ENCODE assay signal across 9 mouse cellular contexts in genomic region chr2:84734351-84734864, GRCm38 (mm10). TPM values are rescaled to one million over a fixed set of nuclear protein-coding genes. Genes with fewer than 3 reads are reported as not detected.
A peak's percentile ranks its signal among the peaks of the same experiment; 100 is the strongest.
DNase-seq lines count a peak whose midpoint lies in the region; ATAC-seq and TF ChIP-seq lines count a peak whose summit lies in the region.
"Had no signal": no experiment of that assay in that cellular context is flagged by ENCODE, and none has a peak within 500 bp of the region (broad histone marks: within the 10 kb centered on the region; RNA-seq: fewer than 3 reads in every experiment).

No protein-coding gene starts in this region.

- no peak for TF ChIP-seq RAD21 in CH12.LX (IDR thresholded peaks at IDR 0.05; ENCODE audit: low read depth, low read length)

- 2% methylated on average over 11 of the region's 11 CpGs for WGBS in heart, embryonic 12.5 days
- under 1% methylated on average over 11 of the region's 11 CpGs for WGBS in hindbrain, embryonic 12.5 days
- WGBS in midbrain, embryonic 11.5 days: under 1% methylated on average over 11 of the region's 11 CpGs

- peak overlapping the region; percentile 69 for H3K4me2 ChIP-seq in heart, embryonic 12.5 days
- peak overlapping the region; percentile 85 for H3K4me2 ChIP-seq in CH12.LX (ENCODE audit: insufficient read depth, low read depth, poor library complexity, severe bottlenecking)
- H3K4me2 ChIP-seq in hindbrain, embryonic 12.5 days (replicated peaks): peak overlapping the region; percentile 76
- H3K4me2 ChIP-seq in midbrain, embryonic 11.5 days: peak overlapping the region; percentile 74

- no peak for TF ChIP-seq CTCF in CH12.LX (conservative IDR thresholded peaks at IDR 0.05 in 1 of 2, IDR thresholded peaks at IDR 0.05 in 1 of 2; ENCODE audit: low read depth in 2 of 2, low read length in 2 of 2)

- H3K27ac ChIP-seq in heart, embryonic 12.5 days (ENCODE audit: poor library complexity, severe bottlenecking): no peak overlapping the region
- no peak overlapping the region for H3K27ac ChIP-seq in CH12.LX (ENCODE audit: insufficient read depth, low read depth)
- H3K27ac ChIP-seq in hindbrain, embryonic 12.5 days: peak overlapping the region; percentile 87
- H3K27ac ChIP-seq in midbrain, embryonic 11.5 days (ENCODE audit: low read depth, low read length): peak overlapping the region; percentile 69

- 0 out of 2 replicates have a peak, but pooled peaks cover 3% of the 10 kb centered on the region for H3K27me3 ChIP-seq in heart, embryonic 12.5 days (replicated peaks)
- H3K27me3 ChIP-seq in CH12.LX (replicated peaks): peaks cover 20% of the 10 kb centered on the region
- no peaks in the 10 kb centered on the region for H3K27me3 ChIP-seq in hindbrain, embryonic 12.5 days
- H3K27me3 ChIP-seq in midbrain, embryonic 11.5 days (ENCODE audit: control insufficient read depth, insufficient read depth, low read length): no peaks in the 10 kb centered on the region

- dilution Hi-C loops in CH12.LX (cut with MboI; ENCODE audit: extremely low pct_ligation_motif_present, extremely low pct_unique_long_range_greater_than_20kb, low sequenced_read_pairs): no loop called here

- peak overlapping the region; percentile 62 for H3K9ac ChIP-seq in heart, embryonic 12.5 days
- H3K9ac ChIP-seq in CH12.LX (ENCODE audit: insufficient read depth, low read depth): peak overlapping the region; percentile 47
- peak overlapping the region; percentile 80 for H3K9ac ChIP-seq in hindbrain, embryonic 12.5 days
- H3K9ac ChIP-seq in midbrain, embryonic 11.5 days (ENCODE audit: low read length): peak overlapping the region; percentile 91

- no peaks in the 10 kb centered on the region for H3K9me3 ChIP-seq in heart, embryonic 12.5 days (replicated peaks)
- H3K9me3 ChIP-seq in CH12.LX (replicated peaks; ENCODE audit: low read length): no peaks in the 10 kb centered on the region
- no peaks in the 10 kb centered on the region for H3K9me3 ChIP-seq in hindbrain, embryonic 12.5 days (replicated peaks)
- no peaks in the 10 kb centered on the region for H3K9me3 ChIP-seq in midbrain, embryonic 11.5 days (ENCODE audit: control insufficient read depth, low read length)
- H3K9me3 ChIP-seq: G1E had no signal

- intact Hi-C loops in heart, postnatal 14 days (cut with DNase I): no loop called here

- H3K4me3 ChIP-seq in heart, embryonic 12.5 days: peak overlapping the region; percentile 50
- H3K4me3 ChIP-seq in CH12.LX (replicated peaks in 1 of 3; ENCODE audit: low read depth in 2 of 3, low read length in 2 of 3, poor library complexity in 1 of 3): peak overlapping the region in 2 of 3 experiments; percentile 59 to 73
- H3K4me3 ChIP-seq in hindbrain, embryonic 12.5 days: peak overlapping the region; percentile 53
- H3K4me3 ChIP-seq in midbrain, embryonic 11.5 days (ENCODE audit: low read depth, low read length): peak overlapping the region; percentile 58

- no peak for ATAC-seq in heart, embryonic 12.5 days (ENCODE audit: insufficient number of reproducible peaks, low FRiP score)
- peak; percentile 67 for ATAC-seq in hindbrain, embryonic 12.5 days (ENCODE audit: low FRiP score)
- peak; percentile 36 for ATAC-seq in midbrain, embryonic 11.5 days (ENCODE audit: low FRiP score)

- peaks cover 57% of the 10 kb centered on the region for H3K4me1 ChIP-seq in heart, embryonic 12.5 days (replicated peaks)
- peaks cover 0 to 3% of the 10 kb centered on the region in 2 experiments; a peak in 1 of 4 replicates for H3K4me1 ChIP-seq in CH12.LX (ENCODE audit: control insufficient read depth in 1 of 2, insufficient read depth in 2 of 2)
- peaks cover 58% of the 10 kb centered on the region for H3K4me1 ChIP-seq in hindbrain, embryonic 12.5 days
- peaks cover 48% of the 10 kb centered on the region for H3K4me1 ChIP-seq in midbrain, embryonic 11.5 days (ENCODE audit: control insufficient read depth, insufficient read depth, low read length)

- no peaks in the 10 kb centered on the region for H3K79me2 ChIP-seq in CH12.LX (replicated peaks; ENCODE audit: control insufficient read depth, extremely low read depth, insufficient read depth, poor library complexity, severe bottlenecking)

- TF ChIP-seq EP300 in CH12.LX (IDR thresholded peaks at IDR 0.05; ENCODE audit: low read length): no peak

- no peaks in the 10 kb centered on the region for H3K36me3 ChIP-seq in heart, embryonic 12.5 days
- no peaks in the 10 kb centered on the region for H3K36me3 ChIP-seq in CH12.LX (replicated peaks in 1 of 2; ENCODE audit: control insufficient read depth in 1 of 2, insufficient read depth in 1 of 2, low read length in 1 of 2)
- H3K36me3 ChIP-seq in hindbrain, embryonic 12.5 days: no peaks in the 10 kb centered on the region
- no peaks in the 10 kb centered on the region for H3K36me3 ChIP-seq in midbrain, embryonic 11.5 days (ENCODE audit: control insufficient read depth, insufficient read depth, low read length)
- H3K36me3 ChIP-seq: G1E had no signal

- no peak for TF ChIP-seq POLR2A in CH12.LX (IDR thresholded peaks at IDR 0.05; ENCODE audit: low read depth, low read length)

- in situ Hi-C loops in CH12.LX (cut with MboI; ENCODE audit: low pct_ligation_motif_present, low pct_unique_long_range_greater_than_20kb, low sequenced_read_pairs): no loop called here

- DNase-seq in heart, postnatal 14 days: no peak
- DNase-seq in CH12.LX (ENCODE audit: extremely low read depth): no peak
- DNase-seq in cerebellum, postnatal 25 days: peak; percentile 65 to 68
- DNase-seq in midbrain, embryonic 11.5 days (ENCODE audit: low spot score, missing footprints): peak; percentile 96
- DNase-seq in ovary, postnatal 10 days (ENCODE audit: low spot score): no peak
- no peak for DNase-seq in kidney, postnatal 36 days

TF ChIP-seq in CH12.LX, 34 proteins besides CTCF, POLR2A, EP300 and RAD21 (continues in another document):
- TF ChIP-seq USF1 (IDR thresholded peaks at IDR 0.05; ENCODE audit: low read depth, low read length): no peak
- TF ChIP-seq ELF1 (IDR thresholded peaks at IDR 0.05; ENCODE audit: low read depth, low read length): no peak
- no peak for TF ChIP-seq BHLHE40 (IDR thresholded peaks at IDR 0.05; ENCODE audit: low read depth, low read length)
- peak; percentile 99 for TF ChIP-seq CHD1 (IDR thresholded peaks at IDR 0.05; ENCODE audit: low read depth, low read length)
- no peak for TF ChIP-seq POLR2AphosphoS2 (IDR thresholded peaks at IDR 0.05; ENCODE audit: low read depth, low read length)
- no peak for TF ChIP-seq JUND (conservative IDR thresholded peaks at IDR 0.05; ENCODE audit: low read depth, low read length)
- no peak for TF ChIP-seq KAT2A (IDR thresholded peaks at IDR 0.05; ENCODE audit: insufficient replicate concordance, low read length)
- no peak for TF ChIP-seq GABPA (IDR thresholded peaks at IDR 0.05; ENCODE audit: insufficient replicate concordance, low read depth, low read length)
- no peak for TF ChIP-seq JUN (IDR thresholded peaks at IDR 0.05; ENCODE audit: insufficient read depth, low read depth, low read length)
- no peak for TF ChIP-seq ZMIZ1 (IDR thresholded peaks at IDR 0.05; ENCODE audit: low read depth, low read length)
- TF ChIP-seq ETS1 (conservative IDR thresholded peaks at IDR 0.05; ENCODE audit: low read depth, low read length): no peak

RNA-seq across cellular contexts. Expression of gene Ypel4, which starts 0.6 kb away (rescaled TPM):
- 10.0 and 11.5 TPM in 2 replicates for polyA plus RNA-seq in heart, embryonic 12.5 days (2016; fragmentation: Nextera tagmentation; extraction: Ambion mirVana)
- 1 to 10 TPM in 1 of 2 experiments, under 1 TPM in 1; 0.93 to 1.3 TPM for total RNA-seq in heart, postnatal 14 days (2021)
- total RNA-seq in CH12.LX (2012; rRNA removed): 0.25 and 0.59 TPM in 2 replicates
- total RNA-seq in CH12.LX (2014; rRNA removed): not detected in 2 replicates
- not detected in 2 replicates for polyA plus RNA-seq in CH12.LX (2012; ENCODE audit: insufficient read length, low read depth)
- polyA plus RNA-seq in hindbrain, embryonic 12.5 days (2016; fragmentation: Nextera tagmentation; extraction: Ambion mirVana): 21.0 and 22.4 TPM in 2 replicates
- polyA plus RNA-seq in midbrain, embryonic 11.5 days (2014; fragmentation: Nextera tagmentation; extraction: Ambion mirVana): 13.6 and 14.2 TPM in 2 replicates

RNA-seq across cellular contexts. Expression of gene Clp1, which starts 7.3 kb away (rescaled TPM):
- polyA plus RNA-seq in heart, embryonic 12.5 days (2016; fragmentation: Nextera tagmentation; extraction: Ambion mirVana): 22.7 and 23.6 TPM in 2 replicates
- 1 to 10 TPM; 4.9 to 5.8 TPM for total RNA-seq in heart, postnatal 14 days (2021)
- 32.0 and 42.1 TPM in 2 replicates for total RNA-seq in CH12.LX (2012; rRNA removed)
- total RNA-seq in CH12.LX (2014; rRNA removed): 65.2 and 67.1 TPM in 2 replicates
- 37.0 and 46.5 TPM in 2 replicates for polyA plus RNA-seq in CH12.LX (2012; ENCODE audit: insufficient read length, low read depth)
- 35.0 and 37.0 TPM in 2 replicates for polyA plus RNA-seq in hindbrain, embryonic 12.5 days (2016; fragmentation: Nextera tagmentation; extraction: Ambion mirVana)
- polyA plus RNA-seq in midbrain, embryonic 11.5 days (2014; fragmentation: Nextera tagmentation; extraction: Ambion mirVana): 54.4 and 57.0 TPM in 2 replicates

RNA-seq across cellular contexts. Expression of gene Gm19426, which starts 9.0 kb away (rescaled TPM):
- 8.5 and 9.2 TPM in 2 replicates for polyA plus RNA-seq in heart, embryonic 12.5 days (2016; fragmentation: Nextera tagmentation; extraction: Ambion mirVana)
- 1 to 10 TPM; 1.6 to 2.2 TPM for total RNA-seq in heart, postnatal 14 days (2021)
- total RNA-seq in CH12.LX (2012; rRNA removed) (not detected in 2 replicates), CH12.LX (2014; rRNA removed) (not detected in 2 replicates)
- polyA plus RNA-seq in CH12.LX (2012; ENCODE audit: insufficient read length, low read depth): not detected in 2 replicates
- 9.7 and 10.9 TPM in 2 replicates for polyA plus RNA-seq in hindbrain, embryonic 12.5 days (2016; fragmentation: Nextera tagmentation; extraction: Ambion mirVana)
- polyA plus RNA-seq in midbrain, embryonic 11.5 days (2014; fragmentation: Nextera tagmentation; extraction: Ambion mirVana): 4.5 and 6.5 TPM in 2 replicates
- total RNA-seq: G1E had no signal
- polyA plus RNA-seq: G1E had no signal

RNA-seq across cellular contexts. Expression of gene Zdhhc5, which starts 19.4 kb away (rescaled TPM):
- 35.4 and 38.9 TPM in 2 replicates for polyA plus RNA-seq in heart, embryonic 12.5 days (2016; fragmentation: Nextera tagmentation; extraction: Ambion mirVana)
- total RNA-seq in heart, postnatal 14 days (2021): 10 to 100 TPM; 57.7 to 62.4 TPM
- total RNA-seq in CH12.LX (2012; rRNA removed) (25.4 and 28.5 TPM in 2 replicates), CH12.LX (2014; rRNA removed) (35.5 and 37.7 TPM in 2 replicates)
- polyA plus RNA-seq in CH12.LX (2012; ENCODE audit: insufficient read length, low read depth): 37.6 and 45.5 TPM in 2 replicates
- polyA plus RNA-seq in hindbrain, embryonic 12.5 days (2016; fragmentation: Nextera tagmentation; extraction: Ambion mirVana): 30.0 and 33.8 TPM in 2 replicates
- polyA plus RNA-seq in midbrain, embryonic 11.5 days (2014; fragmentation: Nextera tagmentation; extraction: Ambion mirVana): 22.4 and 23.9 TPM in 2 replicates

RNA-seq across cellular contexts. Expression of gene Serping1, which starts 40.8 kb away (rescaled TPM):
- 32.2 and 32.8 TPM in 2 replicates for polyA plus RNA-seq in heart, embryonic 12.5 days (2016; fragmentation: Nextera tagmentation; extraction: Ambion mirVana)
- 10 to 100 TPM; 58.8 to 72.1 TPM for total RNA-seq in heart, postnatal 14 days (2021)
- total RNA-seq in CH12.LX (2012; rRNA removed) (not detected in 2 replicates), CH12.LX (2014; rRNA removed) (not detected in 2 replicates)
- not detected in 2 replicates for polyA plus RNA-seq in CH12.LX (2012; ENCODE audit: insufficient read length, low read depth)
- polyA plus RNA-seq in hindbrain, embryonic 12.5 days (2016; fragmentation: Nextera tagmentation; extraction: Ambion mirVana): 35.4 and 43.2 TPM in 2 replicates
- polyA plus RNA-seq in midbrain, embryonic 11.5 days (2014; fragmentation: Nextera tagmentation; extraction: Ambion mirVana): 37.0 and 39.2 TPM in 2 replicates
- total RNA-seq: G1E had no signal
- polyA plus RNA-seq: G1E had no signal

Comparison
In these comparisons a context has a peak if more than half of its experiments do, and no peak if none do; other contexts are left out.
1. H3K27ac ChIP-seq: peak in hindbrain, embryonic 12.5 days (single experiment) and midbrain, embryonic 11.5 days (single experiment); none in heart, embryonic 12.5 days (single experiment) and CH12.LX (single experiment).
2. DNase-seq: peak in cerebellum, postnatal 25 days (2 of 2) and midbrain, embryonic 11.5 days (single experiment); none in heart, postnatal 14 days (0 of 2), CH12.LX (single experiment), ovary, postnatal 10 days (single experiment) and kidney, postnatal 36 days (0 of 2).
3. RNA of gene Ypel4, which starts 0.6 kb away (polyA plus RNA-seq): 21.0 to 22.4 TPM in hindbrain, embryonic 12.5 days, 13.6 to 14.2 TPM in midbrain, embryonic 11.5 days and 10.0 to 11.5 TPM in heart, embryonic 12.5 days; not detected in CH12.LX; every median in the first group is over 10 times any median in the second.
4. Peak in every context shown above with its lines, with median percentiles within 50 percentile points of each other: H3K4me2 ChIP-seq, H3K4me3 ChIP-seq and H3K9ac ChIP-seq.